Mouse (Mus musculus) MEL (cell line): Measurements from ENCODE around the gene Alg2. TPM values are rescaled to one million over a fixed set of nuclear protein-coding genes. Genes with fewer than 3 reads are reported as not detected.

Experiments
- DNase-seq: peaks from one replicate; pipeline ENCODE4 v3.0.0; 2011; ENCODE audit warnings: low read depth, low spot score
- H3K27ac ChIP-seq: 2 replicates; pipeline ENCODE4 v1.5.1; 2012; ENCODE audit warnings: low read depth, mild to moderate bottlenecking, control low read depth, low read length, moderate library complexity; ENCODE audit not compliant: control insufficient read depth
- H3K27me3 ChIP-seq, 2 experiments: fragments of 150-350 bp in 1 of 2; sonication (generic) in 1 of 2; 2 replicates each; pipeline ENCODE4 v1.6.1; 2012; ENCODE audit warnings: low read length in 2 of 2, mild to moderate bottlenecking in 2 of 2, improper control_type of control experiment in 1 of 2, moderate library complexity in 1 of 2; ENCODE audit not compliant: insufficient read depth in 2 of 2, control insufficient read depth in 1 of 2
- H3K36me3 ChIP-seq, 2 experiments: 2 replicates each; pipeline ENCODE4 v1.6.1; 2012 to 2014; ENCODE audit warnings: low read length in 2 of 2, improper control_type of control experiment in 1 of 2, inconsistent platforms in 1 of 2, mild to moderate bottlenecking in 1 of 2; ENCODE audit not compliant: insufficient read depth in 2 of 2, control insufficient read depth in 1 of 2
- H3K4me1 ChIP-seq, 2 experiments: fragments of 150-350 bp in 1 of 2; sonication (generic) in 1 of 2; 2 replicates each; pipeline ENCODE4 v1.6.1; 2012; ENCODE audit warnings: low read length in 2 of 2, improper control_type of control experiment in 1 of 2, mild to moderate bottlenecking in 1 of 2; ENCODE audit not compliant: insufficient read depth in 2 of 2, control insufficient read depth in 1 of 2
- H3K4me3 ChIP-seq, 2 experiments: fragments of 150-350 bp in 1 of 2; sonication (generic) in 1 of 2; 2 replicates each; pipeline ENCODE4 v1.5.1; 2012; ENCODE audit warnings: low read depth in 2 of 2, low read length in 2 of 2, mild to moderate bottlenecking in 2 of 2, moderate library complexity in 2 of 2, control low read depth in 1 of 2, improper control_type of control experiment in 1 of 2; ENCODE audit not compliant: control insufficient read depth in 1 of 2, insufficient read depth in 1 of 2
- H3K79me2 ChIP-seq: 2 replicates; pipeline ENCODE4 v1.6.1; 2012; ENCODE audit warnings: mild to moderate bottlenecking, low read length, moderate library complexity; ENCODE audit not compliant: control insufficient read depth, poor library complexity, insufficient read depth
- H3K9ac ChIP-seq: 2 replicates; pipeline ENCODE4 v1.6.1; 2012; ENCODE audit warnings: low read depth, mild to moderate bottlenecking, control low read depth, low read length, moderate library complexity; ENCODE audit not compliant: control insufficient read depth, poor library complexity, severe bottlenecking
- H3K9me3 ChIP-seq: fragments of 150-350 bp; sonication (generic); replicated peaks from 2 replicates; pipeline ENCODE4 v1.6.1; 2012; ENCODE audit warnings: mild to moderate bottlenecking, low read length, improper control_type of control experiment, moderate library complexity; ENCODE audit not compliant: insufficient read depth
- BHLHE40 ChIP-seq: IDR thresholded peaks from 2 replicates; pipeline ENCODE4 v1.6.1; 2012; ENCODE audit warnings: low read depth, mild to moderate bottlenecking, inconsistent platforms, low read length, improper control_type of control experiment, borderline replicate concordance
- CHD1 ChIP-seq: IDR thresholded peaks from 2 replicates; pipeline ENCODE4 v1.6.1; 2012; ENCODE audit warnings: low read depth, mild to moderate bottlenecking, inconsistent platforms, low read length, improper control_type of control experiment
- CHD2 ChIP-seq: IDR thresholded peaks from 2 replicates; pipeline ENCODE4 v1.6.1; 2011; ENCODE audit warnings: low read length, improper control_type of control experiment
- CTCF ChIP-seq, 3 experiments: IDR thresholded peaks in 2 of 3; conservative IDR thresholded peaks in 1 of 3; 2 replicates each; pipeline ENCODE4 v1.5.1; 2011 to 2012; ENCODE audit warnings: low read length in 3 of 3, low read depth in 2 of 3, mild to moderate bottlenecking in 2 of 3, improper control_type of control experiment in 1 of 3, inconsistent platforms in 1 of 3, mixed read lengths in 1 of 3, moderate library complexity in 1 of 3; ENCODE audit not compliant: control insufficient read depth in 1 of 3, insufficient read depth in 1 of 3, poor library complexity in 1 of 3, severe bottlenecking in 1 of 3
- ELF1 ChIP-seq: IDR thresholded peaks from 2 replicates; pipeline ENCODE4 v1.6.1; 2014; ENCODE audit warnings: low read depth, mild to moderate bottlenecking, inconsistent platforms, low read length, improper control_type of control experiment, moderate library complexity
- EP300 ChIP-seq, 2 experiments: IDR thresholded peaks; 2 replicates each; pipeline ENCODE4 v1.6.1; 2011; ENCODE audit warnings: improper control_type of control experiment in 2 of 2, low read length in 2 of 2, low read depth in 1 of 2, mild to moderate bottlenecking in 1 of 2
- HCFC1 ChIP-seq: IDR thresholded peaks from 2 replicates; pipeline ENCODE4 v1.6.1; 2012; ENCODE audit warnings: low read depth, mild to moderate bottlenecking, inconsistent platforms, low read length, improper control_type of control experiment, moderate library complexity
- JUND ChIP-seq: IDR thresholded peaks from 2 replicates; pipeline ENCODE4 v1.6.1; 2011; ENCODE audit warnings: low read depth, mild to moderate bottlenecking, improper control_type of control experiment, low read length
- MAX ChIP-seq: IDR thresholded peaks from 2 replicates; pipeline ENCODE4 v1.6.1; 2011; ENCODE audit warnings: low read length, improper control_type of control experiment
- MAZ ChIP-seq: IDR thresholded peaks from 2 replicates; pipeline ENCODE4 v1.6.1; 2012; ENCODE audit warnings: low read depth, mild to moderate bottlenecking, inconsistent platforms, low read length, improper control_type of control experiment
- MYB ChIP-seq: IDR thresholded peaks from 2 replicates; pipeline ENCODE4 v1.6.1; 2011; ENCODE audit warnings: mild to moderate bottlenecking, low read depth, low read length, improper control_type of control experiment
- NRF1 ChIP-seq: IDR thresholded peaks from 2 replicates; pipeline ENCODE4 v1.6.1; 2014; ENCODE audit warnings: low read depth, mild to moderate bottlenecking, inconsistent platforms, low read length, improper control_type of control experiment, moderate library complexity; ENCODE audit not compliant: poor library complexity, insufficient read depth, severe bottlenecking
- POLR2AphosphoS2 ChIP-seq: IDR thresholded peaks from 2 replicates; pipeline ENCODE4 v1.6.1; 2011; ENCODE audit warnings: low read length, improper control_type of control experiment
- POLR2AphosphoS5 ChIP-seq: IDR thresholded peaks from 2 replicates; pipeline ENCODE4 v1.6.1; 2012; ENCODE audit warnings: low read depth, borderline replicate concordance, mild to moderate bottlenecking, inconsistent platforms, low read length, moderate library complexity, mixed read lengths
- SIN3A ChIP-seq: IDR thresholded peaks from 2 replicates; pipeline ENCODE4 v1.6.1; 2012; ENCODE audit warnings: low read length, improper control_type of control experiment, inconsistent platforms
- SMC3 ChIP-seq: IDR thresholded peaks from 2 replicates; pipeline ENCODE4 v1.6.1; 2011; ENCODE audit warnings: low read depth, low read length, improper control_type of control experiment
- TAL1 ChIP-seq: IDR thresholded peaks from 2 replicates; pipeline ENCODE4 v1.6.1; 2012; ENCODE audit warnings: mild to moderate bottlenecking, inconsistent platforms, low read length, moderate library complexity, mixed read lengths
- TBP ChIP-seq: IDR thresholded peaks from 2 replicates; pipeline ENCODE4 v1.8.0; 2011; ENCODE audit warnings: low read depth, low read length, improper control_type of control experiment
- TCF12 ChIP-seq: IDR thresholded peaks from 2 replicates; pipeline ENCODE4 v1.6.1; 2014; ENCODE audit warnings: low read depth, mild to moderate bottlenecking, inconsistent platforms, low read length, improper control_type of control experiment, moderate library complexity
- USF2 ChIP-seq, 2 experiments: IDR thresholded peaks; 2 replicates each; pipeline ENCODE4 v1.6.1; 2011 to 2012; ENCODE audit warnings: improper control_type of control experiment in 2 of 2, low read length in 2 of 2, borderline replicate concordance in 1 of 2, inconsistent platforms in 1 of 2, low read depth in 1 of 2, mild to moderate bottlenecking in 1 of 2; ENCODE audit not compliant: insufficient read depth in 1 of 2
- ZKSCAN1 ChIP-seq: IDR thresholded peaks from 2 replicates; pipeline ENCODE4 v1.6.1; 2012; ENCODE audit warnings: low read depth, mild to moderate bottlenecking, inconsistent platforms, low read length, improper control_type of control experiment, moderate library complexity
- ZNF384 ChIP-seq: IDR thresholded peaks from 2 replicates; pipeline ENCODE4 v1.6.1; 2012; ENCODE audit warnings: low read depth, mild to moderate bottlenecking, inconsistent platforms, low read length, improper control_type of control experiment
- polyA plus RNA-seq, 2 experiments: library from polyadenylated mRNA; stranded (reverse) in 1 of 2; unstranded in 1 of 2; fragments of >175 nt in 1 of 2; fragments of >200 nt in 1 of 2; gene quantifications; 2 replicates each; pipeline versions ENCODE4 v1.2.1 to v1.2.4; 2012; ENCODE audit warnings: low replicate concordance in 2 of 2, low read depth in 1 of 2; ENCODE audit not compliant: insufficient read length in 2 of 2, insufficient read depth in 1 of 2, missing spikeins in 1 of 2
- total RNA-seq: library from RNA; depleted of rRNA; stranded (reverse); fragments of 300-350 nt; gene quantifications from 2 replicates; pipeline ENCODE4 v1.2.3, GENCODE M21; 2012

Alg2 gene
- total and polyA plus RNA-seq, 3 experiments = 11.6 to 48.1 (median 31.3) TPM

DNA sequence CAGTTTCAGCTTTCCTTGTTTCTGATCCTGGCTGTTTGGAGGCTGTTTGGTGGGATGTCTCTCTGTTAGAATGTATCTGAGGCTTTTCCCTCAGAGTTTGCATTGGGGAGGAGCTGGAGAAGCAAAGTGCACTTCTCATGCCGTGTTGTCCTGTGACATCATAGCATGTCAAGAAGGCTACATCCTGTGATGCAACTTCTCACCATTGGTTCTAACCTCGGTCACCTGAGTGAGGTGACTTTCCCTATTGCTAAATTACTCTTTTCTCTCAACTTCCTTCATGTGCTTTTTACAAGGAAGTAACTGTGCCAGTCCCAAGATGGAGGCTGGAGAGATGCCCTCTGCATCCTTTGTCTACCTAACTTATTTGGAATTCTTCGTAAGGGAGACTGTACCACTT, 25.6 kb downstream of the Alg2 start:
- H3K79me2 ChIP-seq = no peaks in the 10 kb centered on the region
- no peaks in the 10 kb centered on the region for H3K27me3 ChIP-seq
- H3K4me1 ChIP-seq = no peaks in the 10 kb centered on the region
- no peak overlapping the region for H3K4me3 ChIP-seq
- no peak overlapping the region for H3K9ac ChIP-seq
- TF ChIP-seq MAZ (no peak), ZKSCAN1 (no peak), MYB (no peak), ZNF384 (no peak), POLR2AphosphoS2 (no peak), TCF12 (no peak)
- no peaks in the 10 kb centered on the region for H3K9me3 ChIP-seq
- no peak for DNase-seq
- H3K36me3 ChIP-seq = no peaks in the 10 kb centered on the region
- H3K27ac ChIP-seq = no peak overlapping the region

DNA sequence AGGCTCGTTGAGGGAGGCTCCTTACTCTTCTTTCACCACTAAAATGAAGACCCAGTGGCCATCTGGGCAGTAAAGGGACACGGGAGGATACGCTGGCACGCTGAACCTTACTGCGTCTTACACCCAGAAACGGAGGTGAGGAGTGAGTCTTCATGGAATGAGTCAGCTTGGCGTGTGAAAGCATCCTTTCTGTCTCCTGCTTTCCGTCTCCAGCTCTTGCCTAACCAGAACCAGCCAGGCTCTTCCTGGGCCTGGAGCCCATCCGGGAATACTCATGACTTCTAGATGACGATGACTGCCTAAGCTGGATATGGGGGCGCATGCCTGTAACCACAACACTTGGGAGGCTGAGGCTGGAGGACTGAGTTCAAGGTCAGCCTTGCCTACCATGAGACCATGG, 33.2 kb downstream of the Alg2 start:
- H3K36me3 ChIP-seq = no peaks in the 10 kb centered on the region
- H3K9me3 ChIP-seq = no peaks in the 10 kb centered on the region
- no peaks in the 10 kb centered on the region for H3K27me3 ChIP-seq
- H3K4me3 ChIP-seq = no peak overlapping the region
- TF ChIP-seq TBP (no peak), SIN3A (no peak), USF2 (IDR thresholded peaks at IDR 0.05; ENCODE audit: borderline replicate concordance in 1 of 2, insufficient read depth in 1 of 2, low read depth in 1 of 2, low read length in 2 of 2) (no peak), MAX (no peak), EP300 (IDR thresholded peaks at IDR 0.05; ENCODE audit: low read depth in 1 of 2, low read length in 2 of 2) (no peak), TAL1 (no peak), SMC3 (no peak), CHD1 (no peak), JUND (no peak), NRF1 (no peak), TCF12 (no peak), CTCF (IDR thresholded peaks at IDR 0.05 in 2 of 3, conservative IDR thresholded peaks at IDR 0.05 in 1 of 3; ENCODE audit: control insufficient read depth in 1 of 3, insufficient read depth in 1 of 3, low read depth in 2 of 3, low read length in 3 of 3, poor library complexity in 1 of 3, severe bottlenecking in 1 of 3) (no peak), POLR2AphosphoS5 (no peak), ELF1 (no peak), BHLHE40 (no peak), HCFC1 (no peak), CHD2 (no peak), POLR2AphosphoS2 (no peak)
- no peak overlapping the region for H3K9ac ChIP-seq
- H3K79me2 ChIP-seq = no peaks in the 10 kb centered on the region
- H3K4me1 ChIP-seq = 0 out of 4 replicates have a peak, but pooled peaks cover 0 to 3% of the 10 kb centered on the region in 2 experiments
- no peak for DNase-seq
- no peak overlapping the region for H3K27ac ChIP-seq
